Mouse (Mus musculus): ENCODE results near the gene Fam78a. TPM values are rescaled to one million over a fixed set of nuclear protein-coding genes. Genes with fewer than 3 reads are reported as not detected.

The Fam78a gene
- total and polyA plus RNA-seq, 3 experiments, result 0.07 to 0.47 (median 0.21) TPM

GRCm38 (mm10) chr2:32132567-32132992, 47.9 kb upstream of the Fam78a start:
- Histone ChIP-seq H3K36me3 (replicated peaks in 1 of 2; ENCODE audit: control insufficient read depth in 1 of 2, insufficient read depth in 1 of 2, low read length in 1 of 2) (no peaks in the 10 kb centered on the region), H3K4me1 (ENCODE audit: control insufficient read depth in 1 of 2, insufficient read depth in 2 of 2) (peaks cover 0 to 38% of the 10 kb centered on the region in 2 experiments; a peak in 3 of 4 replicates), H3K4me2 (ENCODE audit: insufficient read depth, low read depth, poor library complexity, severe bottlenecking) (peak overlapping the region; percentile 50), H3K79me2 (replicated peaks; ENCODE audit: control insufficient read depth, extremely low read depth, insufficient read depth, poor library complexity, severe bottlenecking) (no peaks in the 10 kb centered on the region), H3K9ac (ENCODE audit: insufficient read depth, low read depth) (no peak overlapping the region), H3K9me3 (replicated peaks; ENCODE audit: low read length) (no peaks in the 10 kb centered on the region), H3K27me3 (replicated peaks) (peaks cover 6% of the 10 kb centered on the region), H3K4me3 (replicated peaks in 1 of 3; ENCODE audit: low read depth in 2 of 3, low read length in 2 of 3, poor library complexity in 1 of 3) (no peak overlapping the region), H3K27ac (ENCODE audit: insufficient read depth, low read depth) (no peak overlapping the region)
- peak; percentile 90 for DNase-seq (ENCODE audit: extremely low read depth)
- TF ChIP-seq MAZ (IDR thresholded peaks at IDR 0.05; ENCODE audit: low read depth, low read length) (peak; percentile 67; the same call in 1 of the 2 replicates), ZNF384 (IDR thresholded peaks at IDR 0.05; ENCODE audit: low read depth, low read length) (peak; percentile 64; the same call in 1 of the 2 replicates), ZMIZ1 (IDR thresholded peaks at IDR 0.05; ENCODE audit: low read depth, low read length) (no peak)
- in situ Hi-C loops (cut with MboI; ENCODE audit: low pct_ligation_motif_present, low pct_unique_long_range_greater_than_20kb, low sequenced_read_pairs) (loop anchor here (5.0 to 25.0 kb wide), 4 partner anchors 152 to 430 kb away; partner anchors contain the start of genes Dpm2, Golga2, Pip5kl1 and Swi5), dilution Hi-C loops (cut with MboI; ENCODE audit: extremely low pct_ligation_motif_present, extremely low pct_unique_long_range_greater_than_20kb, low sequenced_read_pairs) (no loop called here)

- peaks cover 6% of the 10 kb centered on the region for H3K27me3 ChIP-seq (replicated peaks)
- no peak for DNase-seq (ENCODE audit: extremely low read depth)
- H3K9ac ChIP-seq (ENCODE audit: insufficient read depth, low read depth), result no peak overlapping the region
- H3K9me3 ChIP-seq (replicated peaks; ENCODE audit: low read length), result no peaks in the 10 kb centered on the region
- no peaks in the 10 kb centered on the region for H3K79me2 ChIP-seq (replicated peaks; ENCODE audit: control insufficient read depth, extremely low read depth, insufficient read depth, poor library complexity, severe bottlenecking)
- TF ChIP-seq CTCF (conservative IDR thresholded peaks at IDR 0.05 in 1 of 2, IDR thresholded peaks at IDR 0.05 in 1 of 2; ENCODE audit: low read depth in 2 of 2, low read length in 2 of 2), result no peak
- TF ChIP-seq GABPA (IDR thresholded peaks at IDR 0.05; ENCODE audit: insufficient replicate concordance, low read depth, low read length), result no peak
- no peak for TF ChIP-seq POLR2A (IDR thresholded peaks at IDR 0.05; ENCODE audit: low read depth, low read length)
- TF ChIP-seq RCOR1 (conservative IDR thresholded peaks at IDR 0.05; ENCODE audit: low read depth, low read length), result no peak
- TF ChIP-seq NRF1 (IDR thresholded peaks at IDR 0.05; ENCODE audit: low read depth, low read length), result no peak
- no peak for TF ChIP-seq EP300 (IDR thresholded peaks at IDR 0.05; ENCODE audit: low read length)
- no peak for TF ChIP-seq MAZ (IDR thresholded peaks at IDR 0.05; ENCODE audit: low read depth, low read length)
- no peak for TF ChIP-seq JUND (conservative IDR thresholded peaks at IDR 0.05; ENCODE audit: low read depth, low read length)
- no peak for TF ChIP-seq E2F4 (IDR thresholded peaks at IDR 0.05; ENCODE audit: insufficient replicate concordance, low read depth, low read length)
- TF ChIP-seq JUN (IDR thresholded peaks at IDR 0.05; ENCODE audit: insufficient read depth, low read depth, low read length), result no peak
- no peak for TF ChIP-seq ZMIZ1 (IDR thresholded peaks at IDR 0.05; ENCODE audit: low read depth, low read length)
- no peak for TF ChIP-seq MEF2A (IDR thresholded peaks at IDR 0.05; ENCODE audit: borderline replicate concordance, low read depth, low read length)
- H3K4me1 ChIP-seq (ENCODE audit: control insufficient read depth in 1 of 2, insufficient read depth in 2 of 2), result peaks cover 0 to 39% of the 10 kb centered on the region in 2 experiments; a peak in 3 of 4 replicates
- no peak overlapping the region for H3K27ac ChIP-seq (ENCODE audit: insufficient read depth, low read depth)
- peak overlapping the region; percentile 50 for H3K4me2 ChIP-seq (ENCODE audit: insufficient read depth, low read depth, poor library complexity, severe bottlenecking)
- H3K36me3 ChIP-seq (replicated peaks in 1 of 2; ENCODE audit: control insufficient read depth in 1 of 2, insufficient read depth in 1 of 2, low read length in 1 of 2), result no peaks in the 10 kb centered on the region
- dilution Hi-C loops (cut with MboI; ENCODE audit: extremely low pct_ligation_motif_present, extremely low pct_unique_long_range_greater_than_20kb, low sequenced_read_pairs), result no loop called here
- in situ Hi-C loops (cut with MboI; ENCODE audit: low pct_ligation_motif_present, low pct_unique_long_range_greater_than_20kb, low sequenced_read_pairs), result loop anchor here (5.0 to 25.0 kb wide), 4 partner anchors 153 to 430 kb away; partner anchors contain the start of genes Dpm2, Golga2, Pip5kl1 and Swi5
- H3K4me3 ChIP-seq (replicated peaks in 1 of 3; ENCODE audit: low read depth in 2 of 3, low read length in 2 of 3, poor library complexity in 1 of 3), result no peak overlapping the region
Observed at GRCm38 (mm10) chr2:32131866-32132566, 47.4 kb upstream of the Fam78a start.
